Mouse (Mus musculus) adrenal gland (tissue): Measurements from ENCODE around the gene Acox1.

Source experiments
- intact Hi-C: fragments of 180-260 bp; cut with DNase I; formaldehyde crosslinking; loops from one replicate; pipeline ENCODE4 v1.15.1; 2025

Gene Acox1

GRCm38 (mm10) chr11:116170003-116170800 lies 28.6 kb downstream of the Acox1 start:
- intact Hi-C loops: no loop called here

GRCm38 (mm10) chr11:116169214-116169613 lies 29.6 kb downstream of the Acox1 start:
- intact Hi-C loops: no loop called here

GRCm38 (mm10) chr11:116167884-116168439 lies 30.9 kb downstream of the Acox1 start, which contains the start of gene Fbf1:
Gene Fbf1, minus strand, starts transcription at chr11:116168166.
- intact Hi-C loops: no loop called here

- intact Hi-C loops: no loop called here
Measured at GRCm38 (mm10) chr11:116167232-116167631, 31.6 kb downstream of the Acox1 start.

- intact Hi-C loops: no loop called here
Measured at GRCm38 (mm10) chr11:116163002-116163401, 35.8 kb downstream of the Acox1 start.

- intact Hi-C loops: no loop called here
Measured at GRCm38 (mm10) chr11:116162146-116162545, 36.7 kb downstream of the Acox1 start.

GRCm38 (mm10) chr11:116161312-116161711 lies 37.5 kb downstream of the Acox1 start:
- intact Hi-C loops: no loop called here

GRCm38 (mm10) chr11:116150960-116151359 lies 47.9 kb downstream of the Acox1 start:
- intact Hi-C loops: loop anchor here (5.0 kb wide), 1 partner anchor 71 kb away; no protein-coding TSS in a partner anchor

GRCm38 (mm10) chr11:116149341-116149740 lies 49.5 kb downstream of the Acox1 start:
- intact Hi-C loops: loop anchor here (5.0 kb wide), 1 partner anchor 143 kb away; no protein-coding TSS in a partner anchor

GRCm38 (mm10) chr11:116148761-116149221 lies 50.1 kb downstream of the Acox1 start:
- intact Hi-C loops: loop anchor here (5.0 kb wide), 1 partner anchor 144 kb away; no protein-coding TSS in a partner anchor

GRCm38 (mm10) chr11:116146294-116146985 lies 52.4 kb downstream of the Acox1 start:
- intact Hi-C loops: loop anchor here (5.0 kb wide), 1 partner anchor 146 kb away; no protein-coding TSS in a partner anchor

- intact Hi-C loops: loop anchor here (5.0 kb wide), 1 partner anchor 147 kb away; no protein-coding TSS in a partner anchor
Measured at GRCm38 (mm10) chr11:116145481-116146293, 53.2 kb downstream of the Acox1 start.

GRCm38 (mm10) chr11:116143468-116143867 lies 55.4 kb downstream of the Acox1 start:
- intact Hi-C loops: no loop called here

GRCm38 (mm10) chr11:116142211-116142991 lies 56.4 kb downstream of the Acox1 start:
- intact Hi-C loops: no loop called here

- intact Hi-C loops: loop anchor here (10.0 kb wide), 1 partner anchor 104 kb away; the partner anchor contains the start of gene Unk
Measured at GRCm38 (mm10) chr11:116138468-116139138, 60.2 kb downstream of the Acox1 start, which contains the start of gene Mrpl38. Gene Mrpl38, minus strand, starts transcription at chr11:116138868.

GRCm38 (mm10) chr11:116138096-116138467 lies 60.8 kb downstream of the Acox1 start:
- intact Hi-C loops: loop anchor here (10.0 kb wide), 1 partner anchor 103 kb away; the partner anchor contains the start of gene Unk

GRCm38 (mm10) chr11:116134171-116134570 lies 64.7 kb downstream of the Acox1 start:
- intact Hi-C loops: loop anchor here (5.0 to 10.0 kb wide), 2 partner anchors 37 to 99 kb away; partner anchors contain the start of gene Unk

GRCm38 (mm10) chr11:116133497-116133896 lies 65.3 kb downstream of the Acox1 start:
- intact Hi-C loops: loop anchor here (5.0 to 10.0 kb wide), 2 partner anchors 36 to 99 kb away; partner anchors contain the start of gene Unk
